21 mouse cellular contexts compared by ENCODE assay signal in the genomic region with DNA sequence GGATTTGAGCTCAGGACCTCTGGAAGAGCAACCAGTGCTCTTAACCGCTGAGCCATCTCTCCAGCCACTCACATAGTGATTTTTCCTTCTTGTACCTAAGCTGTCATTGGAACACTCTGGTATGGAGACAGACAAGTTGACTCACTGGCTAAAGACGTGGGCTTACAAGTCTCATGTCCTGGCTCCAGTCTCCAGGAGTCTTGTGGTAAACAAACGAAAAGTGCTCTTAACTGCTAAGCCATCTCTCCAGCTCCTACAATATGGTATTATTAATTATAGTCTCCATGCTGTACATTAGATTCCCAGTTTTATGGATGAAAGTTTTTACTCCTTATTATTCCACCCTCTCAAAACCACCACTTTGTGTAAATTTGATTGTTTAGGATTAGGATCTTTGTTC. TPM values are rescaled to one million over a fixed set of nuclear protein-coding genes. Genes with fewer than 3 reads are reported as not detected.
DNase-seq lines count a peak whose midpoint lies in the region; ATAC-seq and TF ChIP-seq lines count a peak whose summit lies in the region.
"Had no signal": no experiment of that assay in that cellular context is flagged by ENCODE, and none has a peak within 500 bp of the region (broad histone marks: within the 10 kb centered on the region; RNA-seq: fewer than 3 reads in every experiment).

No protein-coding gene starts in this region.

- POLR2A ChIA-PET in Patski (lab: Charles Lee), result interaction anchor here (1.3 kb wide), 1 partner anchor 12 kb away, joined by 3 read pairs; no protein-coding TSS in a partner anchor

- H3K27me3 ChIP-seq in Patski, result no peaks in the 10 kb centered on the region
- H3K27me3 ChIP-seq: CH12.LX had no signal

- DNase-seq in heart, adult 11 months, result peak; percentile 44
- DNase-seq in heart, postnatal 4 days, result no peak
- DNase-seq in Patski (ENCODE audit: low read depth, low spot score), result peak; percentile 85
- DNase-seq: adrenal gland, adult 2 months; adrenal gland, adult 8-10 months; adrenal gland, postnatal 10 days; adrenal gland, postnatal 14 days; adrenal gland, postnatal 25 days; adrenal gland, postnatal 36 days; B cell, adult 2 months; cerebellum, adult 11 months; cerebellum, adult 11-12 months; cerebellum, adult 18-20 months; cerebellum, adult 2 months had no signal

- peak; percentile 90 for ATAC-seq in Patski
- ATAC-seq in megakaryocyte progenitor cell, adult 5-6 weeks (replicated peaks; ENCODE audit: poor library complexity), result no peak
- ATAC-seq: activated CD4-positive, CD25-positive, alpha-beta regulatory T cell, adult 4 months; CD4-positive, CD25-positive, alpha-beta regulatory T cell, adult 4 months had no signal

- TF ChIP-seq CTCF in Patski (IDR thresholded peaks at IDR 0.05), result no peak

- CTCF ChIA-PET in Patski (lab: Charles Lee), result no interaction called here

- in situ Hi-C loops in Patski (cut with MboI; ENCODE audit: low pct_unique_long_range_greater_than_20kb), result loop anchor here (5.0 kb wide), 1 partner anchor 33 kb away; no protein-coding TSS in a partner anchor

RNA-seq across cellular contexts. Expression of a gene that starts 17.4 kb away (rescaled TPM):
- total RNA-seq in heart, postnatal 4 days (2021), result 1 to 10 TPM; 1.6 to 2.0 TPM
- not detected for polyA plus RNA-seq in Patski (2021)
- 0.12 TPM in 1 of 2 replicates, not detected in the other for total RNA-seq in megakaryocyte progenitor cell, adult 5-6 weeks (2015)
- 0.12 TPM in 1 of 2 replicates, not detected in the other for total RNA-seq in megakaryocyte progenitor cell, adult 5-6 weeks (2017)
- total RNA-seq: CH12.LX, MEL had no signal
- polyA plus RNA-seq: activated CD4-positive, CD25-positive, alpha-beta regulatory T cell, adult 4 months; C2C12; CD4-positive, CD25-positive, alpha-beta regulatory T cell, adult 4 months; G1E had no signal

RNA-seq across cellular contexts. Expression of a gene that starts 20.0 kb away (rescaled TPM):
- 10 to 100 TPM; 38.2 to 44.0 TPM for total RNA-seq in heart, postnatal 4 days (2021)
- 81.9 TPM for polyA plus RNA-seq in Patski (2021)
- total RNA-seq in megakaryocyte progenitor cell, adult 5-6 weeks (2015), result 80.6 and 99.0 TPM in 2 replicates
- 108 and 140 TPM in 2 replicates for total RNA-seq in megakaryocyte progenitor cell, adult 5-6 weeks (2017)
